Mouse (Mus musculus): ENCODE measurements around the gene Mybphl. TPM values are rescaled to one million over a fixed set of nuclear protein-coding genes. Genes with fewer than 3 reads are reported as not detected.

Gene Mybphl
- total RNA-seq, 2 experiments from 2014 or later, result not detected

DNA sequence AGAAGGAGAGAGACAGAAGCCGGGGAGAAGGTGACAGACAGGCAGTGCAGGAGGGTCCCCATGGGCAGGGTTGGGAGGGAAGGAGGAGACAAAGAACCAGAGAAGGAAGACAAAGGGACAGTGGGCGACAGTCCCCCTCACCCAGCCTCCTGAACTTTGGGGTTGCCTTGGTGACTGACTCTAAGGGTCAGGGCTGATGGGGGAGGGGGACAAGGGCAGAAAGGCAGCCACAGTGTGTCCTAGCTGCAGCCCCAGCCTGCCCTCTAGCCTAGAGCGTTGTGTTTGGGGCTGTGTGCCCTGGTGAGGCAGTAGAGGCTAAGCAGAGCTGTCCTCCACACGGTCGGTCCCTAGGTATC lies 45.6 kb downstream of the Mybphl start:
- DNase-seq, result no peak

GRCm38 (mm10) chr3:108411026-108411753 lies 46.5 kb downstream of the Mybphl start:
- no peak for DNase-seq

DNA sequence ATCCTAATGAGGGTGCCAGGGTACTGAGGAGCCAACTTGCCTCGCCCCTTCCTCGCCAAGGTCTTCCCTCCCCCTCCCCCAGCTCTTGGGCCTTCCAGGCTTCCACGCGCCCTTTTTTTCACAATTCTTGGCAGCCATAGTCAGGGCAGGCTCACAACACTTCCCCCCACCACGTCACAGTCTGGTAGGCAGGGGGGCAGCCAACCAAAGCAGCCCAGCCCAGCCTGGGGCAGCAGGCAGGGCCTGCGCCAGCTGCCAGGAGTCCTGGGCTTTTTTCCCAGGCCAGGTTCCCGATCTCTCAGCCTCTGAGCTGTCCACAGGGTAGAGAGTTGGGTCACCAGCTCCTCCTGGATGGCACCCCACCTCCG lies 47.0 kb downstream of the Mybphl start:
- peak; percentile 57 for DNase-seq

GRCm38 (mm10) chr3:108413634-108414360 lies 49.1 kb downstream of the Mybphl start:
- no peak for DNase-seq

DNA sequence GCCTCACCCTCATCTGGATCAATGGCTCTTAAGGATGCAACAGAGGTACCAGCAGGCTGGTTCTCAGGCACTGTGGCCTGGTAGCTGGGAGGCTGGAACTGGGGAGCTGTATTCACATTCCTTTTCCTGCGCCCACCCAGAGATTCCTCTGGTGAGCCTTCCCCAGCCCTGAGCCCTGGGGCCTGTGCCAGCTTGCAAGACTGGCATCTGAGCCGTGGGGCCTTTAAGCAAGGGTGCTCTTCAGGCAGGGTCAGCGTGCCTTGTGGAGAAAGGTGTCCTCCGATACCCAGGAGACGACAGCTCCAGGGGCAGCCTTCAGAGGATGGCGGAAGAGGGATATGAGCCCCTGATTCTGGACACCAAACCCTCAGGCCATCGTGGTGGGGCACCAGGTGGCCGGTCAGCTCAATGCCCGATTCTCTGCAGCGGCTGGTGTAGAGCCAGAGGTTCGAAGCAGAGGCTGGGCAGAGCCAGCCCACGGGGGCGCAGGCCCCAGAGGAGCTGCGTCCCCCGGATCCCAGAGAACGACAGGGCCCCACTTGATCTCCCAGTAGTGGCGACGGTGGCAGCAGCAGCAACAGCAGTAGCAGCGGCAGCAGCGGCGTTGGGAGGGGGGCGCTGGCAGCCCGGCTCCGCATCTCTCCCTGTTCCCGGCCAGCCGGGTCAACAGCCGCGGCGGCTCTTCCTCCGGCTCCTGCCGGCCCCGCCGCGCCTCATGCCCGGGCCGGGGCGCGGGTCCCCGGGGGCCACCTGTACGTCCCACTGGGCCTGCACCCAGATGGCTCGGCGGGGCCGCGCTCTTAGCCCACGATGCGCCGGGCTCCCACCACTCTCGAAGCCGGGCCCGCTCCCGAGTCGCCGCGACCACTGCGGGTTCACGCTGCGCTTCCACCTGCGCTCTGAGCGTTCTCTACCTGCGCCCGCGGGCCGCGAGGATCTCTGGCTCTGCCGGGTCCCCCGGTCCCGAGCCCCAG lies 50.4 kb downstream of the Mybphl start, which contains the start of gene Celsr2:
TSS of gene Celsr2 (minus strand) at position 696 of the 974 bp plus-strand sequence.
- peak; percentile 53 for DNase-seq

GRCm38 (mm10) chr3:108415831-108416223 lies 51.1 kb downstream of the Mybphl start:
- peak; percentile 85 for DNase-seq

DNA sequence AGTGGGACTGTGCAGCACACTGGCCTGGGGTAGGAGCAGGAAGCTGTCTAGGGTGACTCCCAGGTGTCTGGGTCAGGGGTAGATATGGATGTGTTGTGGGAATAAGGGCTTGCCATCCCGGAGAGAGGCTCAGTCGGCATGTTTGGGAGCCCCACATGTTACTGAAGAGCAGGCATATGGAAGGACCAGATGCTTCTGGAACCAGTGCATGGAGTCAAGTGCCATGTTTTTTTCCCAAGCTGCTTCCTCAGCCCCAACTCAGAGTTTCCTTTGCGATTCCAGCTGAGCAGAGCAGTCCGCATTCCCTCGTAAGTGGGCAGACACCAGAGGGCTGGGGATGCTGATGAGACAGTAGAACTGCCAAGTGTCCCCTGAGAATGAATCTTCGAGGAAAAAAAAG lies 58.3 kb downstream of the Mybphl start:
- DNase-seq, result no peak

GRCm38 (mm10) chr3:108423844-108424801 lies 59.4 kb downstream of the Mybphl start:
- DNase-seq, result peak; percentile 74

- no peak for DNase-seq
These were observed 60.4 kb downstream of the Mybphl start for GRCm38 (mm10) chr3:108424944-108425623.

DNA sequence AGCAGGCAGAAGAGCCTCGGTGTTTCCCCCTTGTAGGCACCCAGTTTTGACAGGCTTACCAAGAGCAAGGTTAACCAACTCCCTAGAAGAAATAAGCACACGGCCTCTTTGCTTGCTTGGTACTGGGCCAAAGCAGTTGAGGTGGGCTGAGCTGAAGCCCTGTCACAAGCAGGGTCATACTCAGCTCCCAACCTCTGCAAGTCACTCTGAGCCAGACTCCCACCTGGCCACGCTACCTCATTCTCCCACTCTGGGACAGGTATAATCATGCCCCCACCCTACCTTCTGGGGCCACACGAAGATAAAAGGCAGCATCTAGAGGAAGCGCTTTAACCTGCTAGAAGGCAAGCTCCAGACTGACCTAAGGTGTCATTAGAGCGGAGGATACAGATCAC lies 60.9 kb downstream of the Mybphl start:
- no peak for DNase-seq

Other genes starting within 250 kb of the Mybphl start
- gene Gnai3, start 218.8 kb upstream of the Mybphl start, total RNA-seq (2021), result 100 to 1,000 TPM; 101 to 113 TPM
- under 1 TPM; 0.15 to 0.48 TPM for gene Gpr61, start 210.0 kb upstream of the Mybphl start, total RNA-seq (2021)
- 10 to 100 TPM; 13.1 to 18.4 TPM for gene Amigo1, start 178.6 kb upstream of the Mybphl start, total RNA-seq (2021)
- 1 to 10 TPM; 6.6 to 6.9 TPM for gene Cyb561d1, start 163.7 kb upstream of the Mybphl start, total RNA-seq (2021)
- gene Atxn7l2, start 154.0 kb upstream of the Mybphl start, total RNA-seq (2021), result 10 to 100 TPM in 1 of 2 experiments, 1 to 10 TPM in 1; 7.6 to 10.1 TPM
- gene Sypl2, start 138.3 kb upstream of the Mybphl start, total RNA-seq (2021), result 10 to 100 TPM; 13.3 to 44.9 TPM
- 10 to 100 TPM; 90.7 to 94.6 TPM for gene Psma5, start 108.0 kb upstream of the Mybphl start, total RNA-seq (2021)
- 10 to 100 TPM; 46.1 to 48.8 TPM for gene Sort1, start 80.8 kb upstream of the Mybphl start, total RNA-seq (2021)
- 1 to 10 TPM; 6.0 to 6.4 TPM for gene Psrc1, start 18.9 kb downstream of the Mybphl start, total RNA-seq (2021)
- 10 to 100 TPM; 11.1 to 12.1 TPM for gene Celsr2, start 50.6 kb downstream of the Mybphl start, total RNA-seq (2021)
- gene Sars, start 80.3 kb downstream of the Mybphl start, total RNA-seq (2021), result 100 to 1,000 TPM; 146 to 152 TPM
- gene 1700013F07Rik, start 169.2 kb downstream of the Mybphl start, total RNA-seq (2021), result under 1 TPM in 1 of 2 experiments, not detected in 1; 0.42 TPM
- gene 5330417C22Rik, start 171.6 kb downstream of the Mybphl start, total RNA-seq (2021), result 1 to 10 TPM; 1.7 to 1.8 TPM
- gene Tmem167b, start 197.6 kb downstream of the Mybphl start, total RNA-seq (2021), result 10 to 100 TPM; 38.3 to 40.4 TPM
- 10 to 100 TPM; 21.0 to 25.0 TPM for gene Taf13, start 206.8 kb downstream of the Mybphl start, total RNA-seq (2021)
- 10 to 100 TPM; 10.2 to 11.0 TPM for gene Wdr47, start 226.4 kb downstream of the Mybphl start, total RNA-seq (2021)

All from adrenal gland, postnatal 10 days (tissue).